Mouse (Mus musculus) embryo, embryonic 10 days (tissue): Measurements from ENCODE around the gene Sbno2.
A peak's percentile ranks its signal among the peaks of the same experiment; 100 is the strongest.

Experiments used
- DNase-seq: peaks from one replicate; pipeline ENCODE4 v3.0.0-alpha.2; 2015; ENCODE audit warnings: low spot score

Gene Sbno2

GRCm38 (mm10) chr10:80141786-80142529 lies 36.6 kb upstream of the Sbno2 start:
- DNase-seq: peak; percentile 100

- DNase-seq: peak; percentile 96
Observed at GRCm38 (mm10) chr10:80141243-80141642, 35.9 kb upstream of the Sbno2 start.

GRCm38 (mm10) chr10:80140666-80141035 lies 35.3 kb upstream of the Sbno2 start, which contains the start of gene Cbarp:
Gene Cbarp (minus strand): TSS chr10:80140835.
- DNase-seq: no peak

GRCm38 (mm10) chr10:80139975-80140665 lies 34.7 kb upstream of the Sbno2 start:
- DNase-seq: no peak

- DNase-seq: no peak
Observed at GRCm38 (mm10) chr10:80139439-80139775, 34.0 kb upstream of the Sbno2 start.

GRCm38 (mm10) chr10:80138553-80139438 lies 33.4 kb upstream of the Sbno2 start, which contains the start of gene Atp5d:
Gene Atp5d (plus strand): TSS chr10:80138632.
- DNase-seq: peak; percentile 74

- DNase-seq: no peak
Observed at GRCm38 (mm10) chr10:80137626-80138552, 32.5 kb upstream of the Sbno2 start.

- peak; percentile 47 for DNase-seq
Observed at GRCm38 (mm10) chr10:80136952-80137625, 31.7 kb upstream of the Sbno2 start.

GRCm38 (mm10) chr10:80136179-80136951 lies 31.0 kb upstream of the Sbno2 start:
- DNase-seq: no peak

- DNase-seq: no peak
Observed at GRCm38 (mm10) chr10:80135641-80136040, 30.3 kb upstream of the Sbno2 start.

- no peak for DNase-seq
Observed at GRCm38 (mm10) chr10:80135161-80135560, 29.8 kb upstream of the Sbno2 start.

- no peak for DNase-seq
Observed at GRCm38 (mm10) chr10:80134421-80134820, 29.1 kb upstream of the Sbno2 start.

- DNase-seq: no peak
Observed at GRCm38 (mm10) chr10:80133226-80133849, 28.0 kb upstream of the Sbno2 start.

- peak; percentile 58 for DNase-seq
Observed at GRCm38 (mm10) chr10:80131952-80132350, 26.6 kb upstream of the Sbno2 start.

GRCm38 (mm10) chr10:80131316-80131951 lies 26.1 kb upstream of the Sbno2 start:
- DNase-seq: peak; percentile 86

GRCm38 (mm10) chr10:80130403-80131031 lies 25.1 kb upstream of the Sbno2 start:
- no peak for DNase-seq

- DNase-seq: no peak
Observed at GRCm38 (mm10) chr10:80129846-80130245, 24.5 kb upstream of the Sbno2 start.

- no peak for DNase-seq
Observed at GRCm38 (mm10) chr10:80127920-80128319, 22.5 kb upstream of the Sbno2 start.
